Mouse (Mus musculus) hindlimb bud, embryonic 11.5 days (tissue): ENCODE measurements at regions not wholly inside any gene's neighbourhood (a gene's known extent, or its start where the extent isn't known, plus 50 kb on each side); places are given as distances from the start of the nearest gene placed in this dataset.

Experiments used
- DNase-seq: peaks from one replicate; pipeline ENCODE4 v3.0.0-alpha.2; 2012; ENCODE audit warnings: low read depth, low spot score; ENCODE audit errors: extremely low spot score

- DNase-seq: no peak
Observed at GRCm38 (mm10) chr16:12901096-12901995, 208.1 kb upstream of the Ercc4 start.

- no peak for DNase-seq
Observed at GRCm38 (mm10) chr16:12901996-12902319, 207.5 kb upstream of the Ercc4 start.

GRCm38 (mm10) chr16:12903161-12903560, 206.3 kb upstream of the Ercc4 start:
- no peak for DNase-seq

- no peak for DNase-seq
Observed at GRCm38 (mm10) chr16:12904937-12905336, 204.5 kb upstream of the Ercc4 start.

- DNase-seq: no peak
Observed at GRCm38 (mm10) chr16:12924668-12925067, 184.8 kb upstream of the Ercc4 start.

- no peak for DNase-seq
Observed at GRCm38 (mm10) chr16:12925931-12926330, 183.6 kb upstream of the Ercc4 start.

- DNase-seq: no peak
Observed at GRCm38 (mm10) chr16:12931111-12931510, 178.4 kb upstream of the Ercc4 start.

- no peak for DNase-seq
Observed at GRCm38 (mm10) chr16:12932959-12933358, 176.5 kb upstream of the Ercc4 start.

GRCm38 (mm10) chr16:12934586-12934985, 174.9 kb upstream of the Ercc4 start:
- DNase-seq: no peak

- DNase-seq: no peak
Observed at GRCm38 (mm10) chr16:12935266-12935665, 174.2 kb upstream of the Ercc4 start.

GRCm38 (mm10) chr16:12936571-12936970, 172.9 kb upstream of the Ercc4 start:
- no peak for DNase-seq

GRCm38 (mm10) chr16:12938563-12938962, 170.9 kb upstream of the Ercc4 start:
- no peak for DNase-seq

- no peak for DNase-seq
Observed at GRCm38 (mm10) chr16:12951176-12951575, 158.3 kb upstream of the Ercc4 start.

GRCm38 (mm10) chr16:12954028-12954427, 155.5 kb upstream of the Ercc4 start:
- DNase-seq: no peak

GRCm38 (mm10) chr16:12956416-12956815, 153.1 kb upstream of the Ercc4 start:
- DNase-seq: no peak

GRCm38 (mm10) chr16:12960885-12961284, 148.6 kb upstream of the Ercc4 start:
- DNase-seq: no peak

- DNase-seq: no peak
Observed at GRCm38 (mm10) chr16:12982681-12983080, 126.8 kb upstream of the Ercc4 start.

- DNase-seq: no peak
Observed at GRCm38 (mm10) chr16:13001288-13001880, 108.1 kb upstream of the Ercc4 start.

- no peak for DNase-seq
Observed at GRCm38 (mm10) chr16:13012863-13013262, 96.6 kb upstream of the Ercc4 start.

- DNase-seq: no peak
Observed at GRCm38 (mm10) chr16:13013891-13014644, 95.4 kb upstream of the Ercc4 start.

- DNase-seq: no peak
Observed at GRCm38 (mm10) chr16:13022875-13023274, 86.6 kb upstream of the Ercc4 start.

GRCm38 (mm10) chr16:13025393-13025792, 84.1 kb upstream of the Ercc4 start:
- no peak for DNase-seq
